Mouse (Mus musculus) retina, adult 2 months (tissue): ENCODE measurements at regions not wholly inside any gene's neighbourhood (a gene's known extent, or its start where the extent isn't known, plus 50 kb on each side); places are given as distances from the start of the nearest gene placed in this dataset.

Experiments used
- DNase-seq: peaks from one replicate; pipeline ENCODE4 v3.0.0-alpha.2; 2012; ENCODE audit warnings: low read depth, low spot score

DNA sequence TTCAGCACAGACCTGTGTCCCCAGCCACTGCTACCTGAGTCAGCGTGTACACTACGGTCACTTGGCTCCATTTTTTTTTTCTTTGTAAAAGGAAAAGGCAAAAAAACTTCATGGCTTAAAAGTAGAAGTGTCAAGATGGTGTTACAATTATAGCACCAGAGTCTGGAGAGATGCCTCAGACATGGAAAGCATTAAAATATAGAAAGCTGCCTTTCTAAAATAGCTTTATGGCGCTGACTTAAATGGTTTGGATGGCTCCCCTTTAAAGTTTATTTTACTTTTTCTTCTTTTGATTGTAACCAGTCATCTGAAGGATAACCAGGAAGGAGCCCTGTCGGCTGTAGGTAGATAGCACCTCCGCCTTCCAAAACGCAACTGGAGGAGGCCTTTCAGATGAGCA, 79.0 kb upstream of the Jade1 start:
- no peak for DNase-seq

- no peak for DNase-seq
Observed at GRCm38 (mm10) chr3:41472586-41472985, 82.9 kb upstream of the Jade1 start.

DNA sequence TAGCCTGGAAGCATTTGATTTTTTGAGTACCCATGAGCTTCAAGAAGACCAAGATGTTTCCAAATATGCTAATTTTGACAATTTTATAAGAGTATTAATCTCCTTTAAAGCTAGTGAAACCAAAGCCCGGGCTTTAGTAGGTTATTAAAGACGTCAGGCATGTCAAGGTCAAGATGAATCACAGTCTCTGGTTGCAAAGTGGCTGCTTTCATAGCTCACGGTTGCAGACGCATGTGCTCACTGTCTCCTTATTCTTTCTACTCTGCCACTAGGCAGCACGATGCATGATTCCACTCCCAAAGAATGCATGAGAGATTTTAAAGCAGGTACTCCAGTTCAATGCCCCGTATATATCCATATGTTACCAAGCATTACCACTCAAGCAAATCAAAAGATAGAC, 86.4 kb upstream of the Jade1 start:
- no peak for DNase-seq

- DNase-seq: no peak
Observed at GRCm38 (mm10) chr3:41467857-41468256, 87.7 kb upstream of the Jade1 start.

DNA sequence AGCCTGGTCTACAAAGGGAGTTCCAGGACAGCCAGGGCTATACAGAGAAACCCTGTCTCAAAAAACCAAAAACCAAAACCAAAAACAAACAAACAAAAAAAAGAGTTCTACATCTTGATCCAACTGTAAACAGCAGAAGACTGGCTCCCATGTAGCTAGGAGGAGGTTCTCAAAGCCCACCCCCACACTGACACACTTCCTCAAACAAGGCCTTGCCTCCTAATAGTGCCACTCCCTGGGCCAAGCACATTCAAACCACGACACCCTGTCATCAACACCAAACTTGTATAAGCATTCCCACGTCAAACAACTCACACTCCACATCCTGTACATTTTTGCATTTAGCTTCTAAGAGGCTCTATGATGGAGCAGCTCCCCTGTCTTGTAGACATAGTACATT, 89.6 kb upstream of the Jade1 start:
- DNase-seq: no peak

DNA sequence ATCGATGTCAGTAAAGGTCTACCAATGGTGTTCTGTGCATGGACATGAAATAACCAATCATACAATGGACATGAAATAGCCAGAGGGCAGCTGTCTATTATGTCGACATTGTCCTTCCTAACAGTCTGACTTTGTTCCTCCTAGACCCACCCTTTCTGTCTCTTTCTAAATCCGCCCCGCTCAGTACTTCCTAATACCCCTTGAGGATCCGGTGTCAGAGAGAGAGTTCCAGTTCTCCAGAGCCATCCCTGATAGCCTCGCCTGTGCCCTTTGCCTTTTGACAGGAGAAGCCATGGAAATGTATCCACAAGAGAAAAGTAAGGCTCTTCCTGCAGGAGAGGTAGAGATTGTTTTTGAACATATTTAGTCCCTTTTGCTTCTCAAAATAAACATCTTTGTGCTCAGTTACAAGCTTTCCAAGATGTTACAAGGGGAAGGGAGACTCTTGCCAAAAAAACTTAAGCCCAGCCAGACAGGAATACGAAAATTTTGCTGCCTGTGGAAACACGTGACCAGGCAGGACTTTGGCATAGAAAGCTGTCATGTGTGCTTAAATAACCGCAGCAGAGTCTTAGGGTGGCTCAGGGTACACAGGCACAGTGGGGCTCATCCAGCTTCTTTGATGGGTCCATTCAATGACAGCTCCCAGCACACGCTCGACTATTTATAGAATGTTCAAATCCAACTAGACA, 92.4 kb upstream of the Jade1 start:
- no peak for DNase-seq

- DNase-seq: no peak
Observed at GRCm38 (mm10) chr3:41460131-41460530, 95.4 kb upstream of the Jade1 start.

DNA sequence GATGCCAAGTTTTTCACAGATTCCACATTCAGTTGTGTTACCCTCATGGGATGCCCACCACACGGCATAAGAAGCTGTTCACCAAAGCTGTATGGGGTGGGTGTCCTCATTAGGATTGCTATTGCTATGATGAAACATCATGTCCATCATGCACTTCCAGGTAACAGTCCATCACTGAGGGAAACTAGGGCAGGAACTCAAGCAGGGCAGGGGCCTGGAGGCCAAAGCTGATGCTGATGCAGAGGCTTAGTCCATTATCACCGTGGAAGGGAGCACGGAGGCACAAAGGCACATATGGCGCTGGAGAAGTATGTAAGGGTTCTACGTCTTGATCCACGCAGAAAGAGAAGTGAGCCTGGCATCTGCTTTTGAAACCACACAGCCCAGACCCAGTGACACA, 97.4 kb upstream of the Jade1 start:
- DNase-seq: no peak

GRCm38 (mm10) chr3:41453525-41453924, 102.0 kb upstream of the Jade1 start:
- DNase-seq: no peak

DNA sequence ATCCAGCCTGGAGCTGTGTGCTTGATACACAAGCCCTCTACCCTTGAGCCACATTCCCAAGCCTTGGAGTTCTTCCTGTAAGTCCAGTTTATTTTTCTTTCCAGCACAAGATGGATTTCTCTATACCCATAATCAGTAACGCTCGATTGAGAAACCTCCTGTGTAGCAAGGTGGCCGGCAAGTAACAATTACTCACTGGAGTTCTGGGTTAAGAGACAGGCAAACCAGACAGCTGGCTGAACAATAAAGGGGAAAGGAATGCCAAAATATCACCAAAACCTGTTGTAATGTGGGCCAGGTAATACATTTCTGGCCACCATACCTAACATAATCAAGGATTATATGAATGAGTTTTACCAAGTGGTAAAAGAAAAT, 102.8 kb upstream of the Jade1 start:
- DNase-seq: no peak

DNA sequence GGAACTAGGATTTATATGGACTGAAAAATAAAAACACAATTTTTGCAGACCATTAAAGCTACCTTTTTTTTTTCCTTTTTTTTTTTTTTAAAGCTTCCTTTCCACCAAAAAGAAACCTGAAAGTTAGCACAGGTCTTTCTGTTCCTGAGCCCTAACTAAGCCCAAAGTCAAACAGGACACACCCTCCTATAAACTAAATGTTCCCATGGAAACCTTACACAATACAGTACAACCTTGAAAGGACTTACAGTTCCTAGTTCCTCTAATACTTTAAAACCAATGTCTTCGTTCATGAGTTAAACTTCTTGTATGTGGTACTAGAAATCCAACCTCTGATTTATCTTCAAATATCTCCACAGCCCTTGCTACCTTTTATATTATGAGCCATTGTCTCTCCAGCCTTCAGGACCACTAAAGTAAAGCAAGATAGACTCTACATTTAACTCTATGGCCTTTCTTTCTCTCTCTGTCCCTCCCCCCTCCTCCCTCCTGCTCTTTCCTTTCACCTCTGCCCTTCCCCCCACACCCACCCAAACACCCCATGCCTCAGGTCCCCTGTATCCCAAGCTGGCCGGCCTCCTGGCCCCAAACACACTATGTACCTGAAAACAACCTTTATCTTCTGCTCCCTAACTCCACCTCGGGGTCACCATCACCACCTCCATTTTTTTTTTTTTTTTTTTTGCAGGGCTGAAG, 103.4 kb upstream of the Jade1 start:
- DNase-seq: no peak

DNA sequence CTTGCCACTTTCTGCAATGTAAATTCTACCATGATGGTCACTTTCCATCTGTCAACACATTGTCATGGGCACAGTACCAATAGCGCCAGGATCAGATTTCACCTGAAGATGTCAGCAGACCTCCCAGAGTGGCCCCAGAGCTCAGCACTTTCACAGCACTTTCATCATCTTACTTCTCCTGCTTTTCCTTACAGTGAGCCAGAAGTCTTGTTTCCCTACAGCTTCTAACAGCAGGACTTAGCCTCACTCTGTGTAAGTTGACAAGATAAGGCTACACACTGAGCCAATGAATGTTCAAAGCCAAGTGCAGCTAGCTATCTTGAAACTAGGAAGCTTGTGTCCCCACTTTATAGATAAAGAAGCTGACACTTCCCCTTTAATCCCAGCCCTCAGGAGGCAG, 104.8 kb upstream of the Jade1 start:
- DNase-seq: no peak

DNA sequence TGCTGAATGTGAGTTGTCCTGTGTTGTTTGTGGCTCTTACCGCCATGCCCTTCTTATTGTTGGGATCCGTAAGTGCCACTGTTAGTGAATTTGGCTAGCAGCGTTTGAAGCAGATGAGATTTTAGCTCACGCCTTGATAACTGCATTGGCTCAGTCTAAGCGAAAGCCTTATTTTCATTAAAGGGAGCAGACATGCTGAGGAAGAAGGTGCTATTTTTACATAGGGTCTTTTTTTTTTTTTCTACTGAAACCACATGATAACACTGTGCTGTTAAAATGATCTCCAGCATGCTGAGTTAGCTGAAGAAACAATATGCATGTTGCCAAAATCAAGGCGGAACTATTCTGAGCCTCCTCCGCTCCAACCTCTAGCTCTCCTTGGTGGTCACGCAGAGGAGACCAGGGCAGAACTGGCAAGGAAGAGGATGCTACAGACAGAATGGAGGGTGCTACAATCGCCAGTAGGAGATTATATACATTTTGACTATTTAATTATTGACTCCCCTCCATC, 111.2 kb upstream of the Jade1 start:
- no peak for DNase-seq

DNA sequence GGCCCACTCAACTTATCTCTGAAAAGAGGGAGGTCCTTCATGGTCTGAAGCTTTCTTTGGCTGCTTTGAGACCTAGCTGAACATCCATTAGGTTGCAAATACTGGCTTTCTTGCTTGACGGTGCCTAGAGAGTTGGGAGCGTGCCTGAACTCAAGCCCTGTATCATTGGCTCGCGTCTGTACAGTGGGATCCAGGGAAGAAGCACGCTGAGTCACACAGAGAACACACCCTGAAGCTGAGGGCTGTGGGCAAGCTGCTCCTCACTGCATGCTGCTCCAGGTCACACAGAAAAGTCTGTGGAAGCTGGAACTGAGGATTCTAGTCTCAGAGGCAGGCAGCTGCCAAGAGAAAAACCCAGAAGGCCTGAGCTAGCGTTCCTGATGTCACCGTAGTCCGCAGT, 119.3 kb upstream of the Jade1 start:
- no peak for DNase-seq

DNA sequence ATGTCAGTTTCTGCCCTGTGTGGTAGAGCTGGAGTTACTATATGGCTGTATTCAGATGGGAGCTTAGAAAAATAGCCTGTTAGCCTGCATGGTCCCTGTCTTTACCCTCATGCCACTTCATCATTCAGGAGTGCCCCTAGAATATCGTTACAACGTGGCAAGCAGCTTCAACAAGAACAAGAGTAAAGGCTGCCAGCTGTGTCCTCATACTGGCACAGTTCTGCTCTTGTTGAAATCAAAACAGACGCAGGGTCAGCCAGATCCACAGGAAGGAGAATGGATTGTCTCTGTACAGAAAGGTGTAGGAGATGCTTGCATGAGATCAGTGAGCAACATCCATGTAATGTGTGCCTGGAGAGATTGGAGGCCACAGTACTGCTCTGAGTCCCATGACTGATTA, 122.4 kb upstream of the Jade1 start:
- no peak for DNase-seq

DNA sequence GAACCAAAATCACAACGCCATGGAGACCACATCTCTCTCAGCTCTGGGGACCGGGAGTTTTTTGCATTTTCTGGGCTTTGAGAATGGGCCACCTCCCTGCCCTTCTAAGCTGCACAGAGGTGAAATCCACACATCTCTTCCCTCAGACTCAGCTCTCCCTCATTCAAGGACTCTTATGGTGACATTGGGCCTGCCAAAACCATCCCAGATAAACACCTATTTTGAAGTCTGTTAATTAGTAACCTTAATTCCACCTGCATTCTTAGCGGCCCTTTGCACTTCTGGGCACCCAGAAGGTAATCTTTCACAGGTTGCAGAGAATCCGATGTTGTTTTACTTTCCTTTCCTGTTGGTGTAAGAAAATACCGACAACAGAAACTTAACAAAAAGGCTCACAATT, 123.2 kb upstream of the Jade1 start:
- DNase-seq: no peak

DNA sequence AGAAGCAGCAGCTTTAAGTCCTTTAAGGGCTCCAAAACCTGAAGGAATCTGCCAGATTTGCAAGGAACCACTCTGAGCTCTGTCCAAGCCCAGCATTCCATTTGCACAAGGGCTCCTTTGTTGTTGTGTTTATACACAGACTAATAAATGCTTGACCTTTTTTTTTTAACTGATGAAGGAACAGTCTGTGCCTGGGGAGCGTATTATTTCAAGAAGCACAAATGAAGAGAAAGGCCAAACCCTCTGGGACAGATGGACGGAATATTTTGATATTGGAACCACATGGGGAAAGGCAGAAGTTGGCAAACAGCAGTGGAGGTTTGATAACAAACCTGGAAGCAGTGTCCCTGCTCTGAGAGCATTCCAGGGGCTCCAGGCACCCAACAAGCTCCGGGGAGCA, 125.3 kb upstream of the Jade1 start:
- no peak for DNase-seq

DNA sequence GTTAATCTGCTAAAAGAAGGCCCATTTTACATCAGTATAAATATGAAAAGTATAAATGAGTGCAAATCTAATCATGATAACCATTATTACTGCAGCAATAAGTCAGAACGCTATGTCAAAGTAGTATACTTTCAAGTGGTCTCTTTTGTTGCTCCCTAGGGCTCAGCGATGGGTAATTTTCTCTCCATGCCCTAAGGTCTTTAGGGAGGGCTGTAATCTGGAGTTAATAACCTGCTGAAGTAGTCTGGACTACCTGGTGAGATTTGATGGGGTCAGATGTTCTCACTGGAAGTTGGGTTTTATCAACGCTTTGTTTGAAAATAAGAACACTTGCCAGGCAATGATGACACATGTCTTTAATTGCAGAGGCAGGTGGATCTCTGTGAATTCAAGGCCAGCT, 128.6 kb upstream of the Jade1 start:
- no peak for DNase-seq

- no peak for DNase-seq
Observed at GRCm38 (mm10) chr3:41425863-41426262, 129.7 kb upstream of the Jade1 start.

DNA sequence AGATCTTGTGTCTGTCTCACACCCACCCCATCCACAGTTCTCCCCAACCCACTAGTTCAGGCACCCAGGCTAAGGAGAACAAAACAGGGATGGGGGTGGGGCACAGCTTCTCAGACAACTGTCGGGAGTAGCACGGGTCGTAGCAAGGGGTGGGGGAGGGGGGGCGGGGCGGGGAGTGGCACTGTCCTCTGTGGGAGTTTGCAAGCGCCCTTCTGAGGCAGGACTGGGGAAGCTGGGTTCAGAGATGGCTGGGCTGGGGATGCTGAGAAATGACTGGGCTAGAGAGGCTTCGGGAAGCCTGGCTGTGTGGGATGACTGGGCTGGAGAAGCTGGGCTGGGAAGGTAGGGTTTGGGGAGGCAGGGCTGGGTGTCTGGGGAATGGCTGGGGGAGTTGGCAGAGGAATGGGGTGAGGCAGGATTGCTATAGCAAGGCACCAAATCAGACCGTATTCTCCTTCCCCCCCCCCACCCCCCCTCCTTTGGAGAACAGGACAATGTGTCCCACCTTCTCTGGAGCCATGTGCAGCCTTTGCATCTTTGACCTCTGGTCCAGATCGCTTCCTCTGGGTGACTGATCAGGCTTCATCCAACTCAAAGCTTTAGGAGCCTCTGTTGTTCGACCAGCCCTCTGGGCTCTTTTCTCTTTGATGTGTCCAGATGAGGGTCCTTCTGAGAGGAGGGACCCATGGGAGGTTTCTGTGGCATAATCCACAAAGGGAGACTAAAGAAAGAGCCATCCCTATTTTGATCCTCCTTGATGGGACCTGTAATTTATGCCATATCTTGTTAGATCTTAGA, 131.2 kb upstream of the Jade1 start:
- no peak for DNase-seq

- no peak for DNase-seq
Observed at GRCm38 (mm10) chr3:41423630-41424029, 131.9 kb upstream of the Jade1 start.
